Mouse (Mus musculus) limb, embryonic 14.5 days (tissue): ENCODE measurements around the gene Speg. TPM values are rescaled to one million over a fixed set of nuclear protein-coding genes. Genes with fewer than 3 reads are reported as not detected.

Experiments used
- ATAC-seq: fragments of 200-750 bp; cut with Nextera tagmentation; 2 replicates; pipeline ENCODE4 v1.8.0; 2017; ENCODE audit warnings: low read depth, moderate number of reproducible peaks, moderate TSS enrichment; ENCODE audit not compliant: low FRiP score
- DNase-seq: peaks from one replicate; pipeline ENCODE4 v3.0.0-alpha.2; 2015; ENCODE audit warnings: low spot score
- H3K27ac ChIP-seq: fragments of 300-500 bp; sonication (generic); replicated peaks from 2 replicates; pipeline ENCODE4 v1.5.1; 2014; ENCODE audit warnings: low read depth, mild to moderate bottlenecking, low read length, moderate library complexity, mixed read lengths
- H3K27me3 ChIP-seq: fragments of 300-500 bp; sonication (generic); 2 replicates; pipeline ENCODE4 v1.6.1; 2014; ENCODE audit warnings: low read length, mixed read lengths; ENCODE audit not compliant: control insufficient read depth, insufficient read depth
- H3K36me3 ChIP-seq: fragments of 300-500 bp; sonication (generic); 2 replicates; pipeline ENCODE4 v1.6.1; 2014; ENCODE audit warnings: mild to moderate bottlenecking, low read length, moderate library complexity, mixed read lengths; ENCODE audit not compliant: control insufficient read depth, insufficient read depth
- H3K4me1 ChIP-seq: fragments of 300-500 bp; sonication (generic); 2 replicates; pipeline ENCODE4 v1.6.1; 2014; ENCODE audit warnings: antibody characterized with exemption, low read length, mixed read lengths; ENCODE audit not compliant: control insufficient read depth, insufficient read depth
- H3K4me2 ChIP-seq: fragments of 300-500 bp; sonication (generic); replicated peaks from 2 replicates; pipeline ENCODE4 v1.6.1; 2014; ENCODE audit warnings: low read depth, mild to moderate bottlenecking, low read length, moderate library complexity; ENCODE audit not compliant: severe bottlenecking
- H3K4me3 ChIP-seq: fragments of 300-500 bp; sonication (generic); replicated peaks from 2 replicates; pipeline ENCODE4 v1.5.1; 2014; ENCODE audit warnings: low read length
- H3K9ac ChIP-seq: fragments of 300-500 bp; sonication (generic); 2 replicates; pipeline ENCODE4 v1.6.1; 2014; ENCODE audit warnings: mild to moderate bottlenecking, low read depth, low read length, moderate library complexity; ENCODE audit not compliant: severe bottlenecking
- H3K9me3 ChIP-seq: fragments of 300-500 bp; sonication (generic); 2 replicates; pipeline ENCODE4 v1.6.1; 2016; ENCODE audit warnings: low read length; ENCODE audit not compliant: control insufficient read depth
- POLR2A ChIP-seq: fragments of 200-500 bp; IDR thresholded peaks from 2 replicates; pipeline ENCODE4 v1.8.0; 2012; ENCODE audit warnings: inconsistent platforms, mild to moderate bottlenecking, moderate library complexity, borderline replicate concordance; ENCODE audit not compliant: insufficient read depth, insufficient read length; ENCODE audit errors: extremely low read depth
- WGBS: fragments of 180-500 bp; shearing (Covaris S2); extraction: QIAGEN DNeasy Blood & Tissue Kit; methylation state at CpG from one replicate; pipeline ENCODE4 v1.1.7; 2014; 5-methylcytosine and 5-hydroxymethylcytosine counted together
- polyA plus RNA-seq, 2 experiments: library from polyadenylated mRNA; depleted of rRNA in 1 of 2; stranded (reverse) in 1 of 2; unstranded in 1 of 2; fragments of >200 nt; fragmentation: Nextera tagmentation in 1 of 2; extraction: Ambion mirVana in 1 of 2; gene quantifications; 2 replicates each; pipeline versions ENCODE4 v1.2.1 to v1.2.3; 2012 to 2014

Gene Speg
- polyA plus RNA-seq, 2 experiments: 15.3 to 77.9 TPM

DNA sequence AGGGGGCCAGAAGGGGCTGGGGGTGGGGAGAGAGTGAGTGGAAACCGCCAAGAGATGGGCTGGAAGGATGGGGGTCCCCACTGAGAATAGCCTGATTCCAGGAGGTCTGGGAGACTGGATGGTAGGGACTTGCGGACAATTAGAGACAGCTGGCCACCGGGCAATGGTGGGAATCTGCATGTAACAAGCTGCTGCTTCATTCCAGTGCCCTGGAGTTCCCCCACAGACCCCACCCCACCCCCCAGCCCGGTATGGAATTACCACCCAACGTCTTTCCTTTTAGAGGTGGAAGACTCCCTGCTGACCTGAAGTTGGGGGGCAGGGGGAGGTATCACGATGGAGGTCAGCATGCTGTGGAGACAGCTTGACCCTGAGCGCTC lies 72.9 kb downstream of the Speg start:
- no peak for TF ChIP-seq POLR2A
- Histone ChIP-seq H3K9me3 (no peaks in the 10 kb centered on the region), H3K27ac (no peak overlapping the region), H3K4me1 (peaks cover 48% of the 10 kb centered on the region), H3K36me3 (peaks cover 3% of the 10 kb centered on the region; the same call in 1 of the 2 replicates), H3K27me3 (peaks cover 82% of the 10 kb centered on the region), H3K4me2 (peak overlapping the region; percentile 35), H3K9ac (no peak overlapping the region), H3K4me3 (no peak overlapping the region)
- DNase-seq (no peak), ATAC-seq (no peak)
- 3% methylated on average over 7 of the region's 7 CpGs for WGBS

DNA sequence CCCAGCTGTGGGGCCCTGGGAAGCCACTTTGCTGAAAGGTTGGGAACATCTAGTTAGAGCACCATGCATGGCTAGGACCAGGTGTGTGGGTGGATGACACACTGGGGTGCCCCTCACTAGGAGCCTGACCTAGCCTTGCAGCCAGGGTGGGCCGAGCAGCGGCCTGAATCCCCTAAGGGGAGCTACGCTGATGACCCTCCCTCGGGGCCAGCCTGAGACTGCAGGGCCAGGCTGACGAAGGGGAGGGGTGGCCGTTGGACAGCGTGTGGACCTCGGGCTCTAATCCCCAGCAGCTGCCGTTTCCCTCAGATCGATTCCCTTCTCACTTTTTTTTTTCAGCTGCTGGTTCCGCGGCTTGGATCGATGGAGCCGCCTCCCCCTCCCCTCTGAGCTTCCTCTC lies 73.8 kb downstream of the Speg start:
- Histone ChIP-seq H3K27ac (no peak overlapping the region), H3K9ac (0 out of 2 replicates have a peak overlapping the region, but pooled peaks have one; percentile 28), H3K4me1 (peaks cover 48% of the 10 kb centered on the region), H3K36me3 (no peaks in the 10 kb centered on the region), H3K4me2 (no peak overlapping the region), H3K4me3 (no peak overlapping the region), H3K27me3 (peaks cover 83% of the 10 kb centered on the region), H3K9me3 (no peaks in the 10 kb centered on the region)
- DNase-seq: no peak
- TF ChIP-seq POLR2A: no peak
- no peak for ATAC-seq
- 4% methylated on average over 10 of the region's 14 CpGs for WGBS

DNA sequence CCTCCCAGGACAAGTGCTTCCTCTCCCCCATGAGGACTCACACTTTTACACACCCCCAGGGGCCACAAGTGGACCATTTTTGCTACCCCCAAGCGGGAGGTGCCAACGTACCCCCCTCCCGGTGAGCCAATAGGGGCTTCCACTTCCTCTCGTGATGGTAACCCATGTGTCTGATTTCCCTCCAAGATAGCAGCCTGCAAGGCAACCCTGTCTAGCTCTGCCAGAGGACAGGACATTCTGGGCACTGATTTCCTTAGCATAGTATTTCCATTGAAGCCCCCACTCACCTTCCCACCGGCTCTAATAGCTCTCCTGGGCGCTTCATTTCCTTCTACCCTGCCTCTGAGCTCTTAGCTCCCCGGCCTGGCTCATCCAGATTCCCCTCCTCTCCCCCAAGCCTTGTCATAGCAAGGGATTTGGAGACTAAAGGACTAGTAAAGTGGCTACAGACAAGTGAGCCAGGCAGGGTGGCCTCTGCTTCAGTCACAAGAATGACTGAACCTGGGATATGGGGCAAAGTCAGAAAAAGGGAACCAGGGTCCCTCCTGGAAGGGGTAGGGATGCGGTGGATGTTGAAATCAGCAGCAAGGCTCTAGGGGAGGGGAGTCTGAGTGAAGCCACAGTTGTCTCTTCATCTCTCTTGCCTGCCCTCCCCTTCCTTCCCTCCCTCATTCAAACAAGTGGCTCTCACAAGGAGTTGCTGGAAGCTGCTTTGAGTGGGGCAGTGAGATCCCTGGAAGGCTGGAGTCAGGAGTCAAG lies 74.5 kb downstream of the Speg start:
- Histone ChIP-seq H3K4me3 (no peak overlapping the region; the same call in 1 of the 2 replicates), H3K9me3 (no peaks in the 10 kb centered on the region)

DNA sequence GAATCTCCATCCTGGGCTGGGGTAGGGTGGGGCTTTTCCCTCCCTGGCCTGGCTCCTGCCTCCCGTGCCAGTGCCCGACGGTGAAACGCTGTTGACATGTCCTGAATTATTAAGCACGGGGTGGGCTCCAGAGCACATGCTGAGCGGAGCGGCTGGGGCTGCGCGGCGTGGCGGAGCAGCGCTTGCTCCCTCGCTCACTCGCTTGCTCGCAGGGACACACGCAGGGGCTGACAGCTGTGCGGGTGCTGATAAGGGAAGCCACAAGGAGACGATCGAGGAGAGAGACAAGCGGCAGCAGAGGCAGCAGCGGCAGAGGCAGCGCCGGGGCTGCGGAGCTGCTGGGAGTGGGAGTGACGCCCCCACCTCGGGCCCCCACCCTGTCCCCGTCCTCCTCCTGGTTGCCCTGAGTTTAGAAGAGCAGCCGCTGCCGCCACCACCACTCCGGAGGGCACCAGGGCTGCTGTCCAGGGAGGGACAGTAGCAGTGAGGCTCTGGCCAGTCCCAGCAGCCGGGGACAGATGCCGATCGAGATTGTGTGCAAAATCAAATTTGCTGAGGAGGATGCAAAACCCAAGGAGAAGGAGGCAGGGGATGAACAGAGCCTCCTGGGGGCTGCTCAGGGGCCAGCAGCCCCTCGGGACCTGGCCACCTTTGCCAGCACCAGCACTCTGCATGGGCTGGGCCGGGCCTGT lies 75.4 kb downstream of the Speg start, which contains the start of gene Asic4:
TSS of gene Asic4 (plus strand) at position 123 of the 692 bp plus-strand sequence.
- Histone ChIP-seq H3K27ac (no peak within 1 kb of the TSS), H3K4me3 (peak within 1 kb of the TSS; percentile 28), H3K9me3 (no peaks in the 10 kb centered on the region), H3K36me3 (no peaks in the 10 kb centered on the region), H3K27me3 (peaks cover 72% of the 10 kb centered on the region), H3K9ac (peak within 1 kb of the TSS; percentile 31), H3K4me1 (peaks cover 42% of the 10 kb centered on the region), H3K4me2 (peak within 1 kb of the TSS; percentile 51)
- no peak for ATAC-seq
- WGBS: 2% methylated on average over 20 of the region's 35 CpGs
- no peak for DNase-seq
- no peak for TF ChIP-seq POLR2A

More for the DNA sequence above, 74.5 kb downstream of the Speg start:
- Histone ChIP-seq H3K4me1 (peaks cover 48% of the 10 kb centered on the region), H3K27ac (no peak overlapping the region), H3K36me3 (no peaks in the 10 kb centered on the region), H3K9ac (0 out of 2 replicates have a peak overlapping the region, but pooled peaks have one; percentile 28), H3K4me2 (peak overlapping the region; percentile 51; the same call in 1 of the 2 replicates), H3K27me3 (peaks cover 80% of the 10 kb centered on the region)
- WGBS: 3% methylated on average over 8 of the region's 8 CpGs
- ATAC-seq: no peak
- no peak for TF ChIP-seq POLR2A
- no peak for DNase-seq

DNA sequence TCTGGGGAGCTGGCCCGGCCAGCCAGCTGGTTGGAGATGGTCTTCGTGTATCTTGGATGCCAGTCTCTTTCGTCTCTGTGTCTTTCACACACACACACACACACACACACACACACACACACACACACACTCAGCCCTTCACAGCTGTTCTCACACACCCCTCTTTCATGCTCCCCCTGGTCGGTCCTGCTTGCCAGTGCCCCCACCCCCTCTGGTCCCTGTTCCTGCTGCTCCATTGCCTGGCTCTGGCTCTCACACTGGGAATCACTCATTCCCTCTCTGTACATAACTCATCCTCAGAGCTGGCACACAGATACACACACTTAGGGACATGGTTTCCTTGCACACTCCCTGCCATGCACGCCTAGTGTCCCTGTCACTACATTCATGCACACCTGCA lies 76.8 kb downstream of the Speg start:
- H3K4me2 ChIP-seq: no peak overlapping the region
- H3K9me3 ChIP-seq: no peaks in the 10 kb centered on the region
- peaks cover 67% of the 10 kb centered on the region for H3K27me3 ChIP-seq
- H3K4me1 ChIP-seq: peaks cover 33% of the 10 kb centered on the region
- H3K9ac ChIP-seq: no peak overlapping the region
- H3K4me3 ChIP-seq: no peak overlapping the region
- no peak for TF ChIP-seq POLR2A
- no peaks in the 10 kb centered on the region for H3K36me3 ChIP-seq
- H3K27ac ChIP-seq: no peak overlapping the region
- ATAC-seq: no peak
- WGBS: 61% methylated on average over 5 of the region's 5 CpGs
- DNase-seq: no peak
